Mouse (Mus musculus): ENCODE results near the gene Sys1.

DNA sequence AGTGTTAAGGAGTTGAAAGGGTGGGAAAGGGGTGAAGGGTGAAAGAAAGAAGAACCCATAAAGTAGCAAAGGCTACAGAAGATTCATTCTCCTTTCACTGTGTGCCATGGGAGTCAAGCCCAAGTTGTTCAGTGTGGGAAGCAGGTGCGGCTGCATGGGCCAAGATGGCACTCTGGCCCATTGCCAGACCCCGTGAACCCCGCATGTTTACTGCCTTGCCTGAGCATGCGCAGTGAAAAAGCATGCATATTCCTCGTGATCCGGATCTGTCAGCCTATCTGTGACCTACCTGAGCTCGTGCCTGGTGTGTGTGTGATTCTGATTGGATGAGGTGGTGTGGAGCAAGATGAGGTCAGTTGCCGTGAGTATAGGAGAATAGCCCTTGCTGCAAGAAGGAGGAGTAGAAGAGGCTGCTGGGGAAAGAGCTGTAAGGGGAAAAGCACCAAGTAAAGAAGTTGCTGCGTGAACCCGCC lies 66.6 kb downstream of the Sys1 start:
- no peak for TF ChIP-seq CTCF (IDR thresholded peaks at IDR 0.05; ENCODE audit: control insufficient read depth, insufficient read depth, insufficient replicate concordance, low read depth, low read length)
- no peak for TF ChIP-seq POLR2A (IDR thresholded peaks at IDR 0.05; ENCODE audit: control insufficient read depth, low read depth, low read length)

Data from testis, adult 2 months (tissue).